Mouse (Mus musculus) heart, postnatal 0 days (tissue): ENCODE measurements around the gene Rnls.

Source experiments
- CTCF ChIP-seq: IDR thresholded peaks from 2 replicates; pipeline ENCODE4 v1.5.1; 2016; ENCODE audit warnings: antibody characterized with exemption, control low read depth, low read depth
- EP300 ChIP-seq: IDR thresholded peaks from 2 replicates; pipeline ENCODE4 v1.6.1; 2016; ENCODE audit warnings: antibody characterized with exemption, low read depth

DNA sequence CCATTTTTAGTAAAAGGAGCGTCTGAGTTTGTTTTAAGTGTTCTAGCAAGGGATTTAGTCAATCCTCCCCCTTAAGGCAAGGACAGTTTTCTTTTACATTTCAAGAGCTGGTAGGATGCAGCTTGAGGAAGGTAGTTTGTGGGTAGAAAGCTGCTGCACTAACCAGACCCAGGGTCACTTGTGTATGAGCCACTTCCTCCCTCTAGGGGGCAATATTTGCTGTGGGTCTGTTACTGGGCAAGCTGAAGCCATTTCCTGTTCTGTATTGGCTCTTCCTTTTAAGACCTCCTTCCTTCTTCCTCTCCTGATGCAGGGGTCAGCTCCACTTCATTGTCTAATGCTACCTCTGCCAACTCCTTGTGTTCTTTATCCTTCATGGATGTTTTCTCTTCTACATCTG, 273.2 kb downstream of the Rnls start:
- TF ChIP-seq EP300 (no peak), CTCF (peak; percentile 25)
